Mouse (Mus musculus) c-Kit-positive CD71-positive TER-119-positive erythroid progenitor cells, embryonic 14.5 days (primary cell): ENCODE measurements around the gene Trpd52l3.
A peak's percentile ranks its signal among the peaks of the same experiment; 100 is the strongest.

Source experiments
- DNase-seq: peaks from one replicate; pipeline ENCODE4 v3.0.0-alpha.2; 2013; ENCODE audit warnings: low spot score

The Trpd52l3 gene

GRCm38 (mm10) chr19:30029894-30030635 is 26.5 kb downstream of the Trpd52l3 start, which contains the start of gene Uhrf2:
Gene Uhrf2 (plus strand): TSS chr19:30030513.
- peak; percentile 94 for DNase-seq

- DNase-seq, result no peak
These were observed 27.3 kb downstream of the Trpd52l3 start for GRCm38 (mm10) chr19:30030636-30031467.

GRCm38 (mm10) chr19:30031468-30031931 is 27.9 kb downstream of the Trpd52l3 start:
- no peak for DNase-seq

- DNase-seq, result no peak
These were observed 28.6 kb downstream of the Trpd52l3 start for GRCm38 (mm10) chr19:30032206-30032605.

GRCm38 (mm10) chr19:30035361-30035760 is 31.8 kb downstream of the Trpd52l3 start:
- no peak for DNase-seq

- no peak for DNase-seq
These were observed 40.1 kb downstream of the Trpd52l3 start for GRCm38 (mm10) chr19:30043691-30044090.

GRCm38 (mm10) chr19:30044630-30045029 is 41.0 kb downstream of the Trpd52l3 start:
- DNase-seq, result no peak

- DNase-seq, result no peak
These were observed 42.3 kb downstream of the Trpd52l3 start for GRCm38 (mm10) chr19:30045857-30046256.

- peak; percentile 77 for DNase-seq
These were observed 47.0 kb downstream of the Trpd52l3 start for GRCm38 (mm10) chr19:30050584-30050983.

- DNase-seq, result no peak
These were observed 47.9 kb downstream of the Trpd52l3 start for GRCm38 (mm10) chr19:30051479-30051878.

GRCm38 (mm10) chr19:30054218-30054617 is 50.6 kb downstream of the Trpd52l3 start:
- DNase-seq, result no peak
